Mouse (Mus musculus) lung, embryonic 15.5 days (tissue): ENCODE measurements around the gene Nmb. TPM values are rescaled to one million over a fixed set of nuclear protein-coding genes. Genes with fewer than 3 reads are reported as not detected.

Experiments used
- ATAC-seq: fragments of 200-750 bp; cut with Nextera tagmentation; 2 replicates; pipeline ENCODE4 v1.8.0; 2017; ENCODE audit warnings: moderate number of reproducible peaks, borderline replicate concordance; ENCODE audit not compliant: low FRiP score, low TSS enrichment; ENCODE audit errors: extremely low read depth
- H3K27ac ChIP-seq: fragments of 300-500 bp; sonication (generic); 2 replicates; pipeline ENCODE4 v1.5.1; 2015; ENCODE audit warnings: moderate library complexity, mild to moderate bottlenecking, inconsistent platforms
- H3K27me3 ChIP-seq: fragments of 300-500 bp; sonication (generic); 2 replicates; pipeline ENCODE4 v1.6.1; 2015; ENCODE audit warnings: inconsistent platforms
- H3K36me3 ChIP-seq: fragments of 300-500 bp; sonication (generic); 2 replicates; pipeline ENCODE4 v1.6.1; 2015; ENCODE audit warnings: inconsistent platforms
- H3K4me1 ChIP-seq: fragments of 300-500 bp; sonication (generic); 2 replicates; pipeline ENCODE4 v1.6.1; 2015; ENCODE audit warnings: inconsistent platforms
- H3K4me2 ChIP-seq: fragments of 300-500 bp; sonication (generic); 2 replicates; pipeline ENCODE4 v1.6.1; 2015; ENCODE audit warnings: inconsistent platforms, mild to moderate bottlenecking, moderate library complexity
- H3K4me3 ChIP-seq: fragments of 300-500 bp; sonication (generic); 2 replicates; pipeline ENCODE4 v1.5.1; 2015; ENCODE audit warnings: mild to moderate bottlenecking, inconsistent platforms
- H3K9ac ChIP-seq: fragments of 300-500 bp; sonication (generic); 2 replicates; pipeline ENCODE4 v1.6.1; 2015; ENCODE audit warnings: inconsistent platforms
- H3K9me3 ChIP-seq: fragments of 300-500 bp; sonication (generic); 2 replicates; pipeline ENCODE4 v1.6.1; 2016; ENCODE audit warnings: inconsistent platforms
- WGBS: fragments of 180-500 bp; shearing (Covaris S2); methylation state at CpG from one replicate; pipeline ENCODE4 v1.1.7; 2015; 5-methylcytosine and 5-hydroxymethylcytosine counted together
- polyA plus RNA-seq: library from polyadenylated mRNA; unstranded; fragments of >200 nt; fragmentation: Nextera tagmentation; extraction: Ambion mirVana; gene quantifications from 2 replicates; pipeline ENCODE4 v1.2.1, GENCODE M21; 2015

Gene Nmb
- polyA plus RNA-seq, 1 experiment from 2014 or later, result 7.3 TPM

DNA sequence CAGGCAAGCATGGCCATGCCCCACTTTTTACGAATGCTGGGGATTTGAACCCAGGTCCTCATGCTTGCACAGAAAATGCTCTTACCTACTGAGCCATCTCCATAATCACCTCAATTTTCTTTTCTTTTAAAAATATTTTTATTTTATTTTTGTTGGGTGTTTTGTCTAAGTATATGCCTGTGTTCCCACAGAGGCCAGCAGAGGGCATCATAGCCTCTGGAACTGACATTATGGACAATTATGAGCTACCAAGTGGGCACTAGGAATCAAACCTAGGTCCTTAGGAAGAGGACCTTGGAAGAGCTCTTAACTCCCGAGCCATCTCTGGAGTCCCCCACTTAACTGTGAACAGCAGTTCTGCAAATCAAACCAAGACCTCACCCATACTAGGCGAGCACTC lies 51.7 kb downstream of the Nmb start:
- H3K9ac ChIP-seq, result no peak overlapping the region
- no peaks in the 10 kb centered on the region for H3K4me1 ChIP-seq
- no peak overlapping the region for H3K4me2 ChIP-seq
- 84% methylated on average over 3 of the region's 3 CpGs for WGBS
- H3K4me3 ChIP-seq, result no peak overlapping the region
- no peak overlapping the region for H3K27ac ChIP-seq
- no peaks in the 10 kb centered on the region for H3K27me3 ChIP-seq
- ATAC-seq, result no peak
- no peaks in the 10 kb centered on the region for H3K9me3 ChIP-seq
- H3K36me3 ChIP-seq, result no peaks in the 10 kb centered on the region

Other genes with a start within 250 kb of the Nmb start
- 22.7 and 26.1 TPM in 2 replicates for gene Crtc3, start 216.2 kb downstream of the Nmb start, polyA plus RNA-seq
- gene Iqgap1, start 79.1 kb downstream of the Nmb start, polyA plus RNA-seq, result 107 and 115 TPM in 2 replicates
- gene Zscan2, start 44.2 kb downstream of the Nmb start, polyA plus RNA-seq, result 2.7 and 2.9 TPM in 2 replicates
- gene Wdr73, start 3.8 kb downstream of the Nmb start, polyA plus RNA-seq, result 36.9 and 37.1 TPM in 2 replicates
- 221 and 229 TPM in 2 replicates for gene Sec11a, start 42.7 kb upstream of the Nmb start, polyA plus RNA-seq
- 11.5 and 14.1 TPM in 2 replicates for gene Zfp592, start 88.6 kb upstream of the Nmb start, polyA plus RNA-seq
- gene Alpk3, start 152.5 kb upstream of the Nmb start, polyA plus RNA-seq, result 0.84 and 1.2 TPM in 2 replicates
- gene Slc28a1, start 209.7 kb upstream of the Nmb start, polyA plus RNA-seq, result 0.10 TPM in 1 of 2 replicates, not detected in the other